Mouse (Mus musculus) spleen, embryonic (tissue): Measurements from ENCODE around the gene 4930568D16Rik.

Experiments
- CTCF ChIA-PET: fragments of 350-600 bp; sonication (Branson Sonifier 250); formaldehyde crosslinking; loops from one replicate; lab custom pipeline; 2022; lab: Charles Lee

Gene 4930568D16Rik

GRCm38 (mm10) chr2:35367629-35368028, at the start of gene 4930568D16Rik:
Gene 4930568D16Rik (minus strand): TSS chr2:35367729.
- CTCF ChIA-PET: no interaction called here

GRCm38 (mm10) chr2:35417231-35417630, 49.7 kb upstream of the 4930568D16Rik start:
- CTCF ChIA-PET: no interaction called here

- CTCF ChIA-PET: no interaction called here
These were observed 48.9 kb upstream of the 4930568D16Rik start for GRCm38 (mm10) chr2:35416473-35416872.

GRCm38 (mm10) chr2:35412810-35413209, 45.3 kb upstream of the 4930568D16Rik start:
- CTCF ChIA-PET: no interaction called here

GRCm38 (mm10) chr2:35412246-35412645, 44.7 kb upstream of the 4930568D16Rik start:
- CTCF ChIA-PET: no interaction called here

- CTCF ChIA-PET: no interaction called here
These were observed 44.2 kb upstream of the 4930568D16Rik start for GRCm38 (mm10) chr2:35411640-35412190.

GRCm38 (mm10) chr2:35409466-35409865, 41.9 kb upstream of the 4930568D16Rik start:
- CTCF ChIA-PET: no interaction called here

GRCm38 (mm10) chr2:35408409-35409110, 41.0 kb upstream of the 4930568D16Rik start:
- CTCF ChIA-PET: no interaction called here

- CTCF ChIA-PET: no interaction called here
These were observed 40.3 kb upstream of the 4930568D16Rik start for GRCm38 (mm10) chr2:35407878-35408277.

GRCm38 (mm10) chr2:35407266-35407665, 39.7 kb upstream of the 4930568D16Rik start:
- CTCF ChIA-PET: no interaction called here

GRCm38 (mm10) chr2:35406611-35407010, 39.1 kb upstream of the 4930568D16Rik start:
- CTCF ChIA-PET: no interaction called here

GRCm38 (mm10) chr2:35402391-35402790, 34.9 kb upstream of the 4930568D16Rik start:
- CTCF ChIA-PET: no interaction called here

GRCm38 (mm10) chr2:35400739-35401138, 33.2 kb upstream of the 4930568D16Rik start:
- CTCF ChIA-PET: interaction anchor here (0.8 kb wide), 1 partner anchor 1932 kb away, joined by 10 read pairs; the partner anchor contains the start of gene Zbtb43

- CTCF ChIA-PET: interaction anchor here (0.6 to 0.7 kb wide), 2 partner anchors 146 to 158 kb away, joined by 3 to 11 read pairs; no protein-coding TSS in a partner anchor
These were observed 30.8 kb upstream of the 4930568D16Rik start for GRCm38 (mm10) chr2:35398184-35398828.

- CTCF ChIA-PET: interaction anchor here (0.5 to 0.7 kb wide), 4 partner anchors 8 to 662 kb away, joined by 3 to 11 read pairs (median 4); no protein-coding TSS in a partner anchor
These were observed 30.2 kb upstream of the 4930568D16Rik start for GRCm38 (mm10) chr2:35397590-35398173.

- CTCF ChIA-PET: interaction anchor here (0.5 to 0.8 kb wide), 4 partner anchors 8 to 662 kb away, joined by 3 to 4 read pairs (median 4); no protein-coding TSS in a partner anchor
These were observed 29.6 kb upstream of the 4930568D16Rik start, which contains the start of gene 4930402F06Rik for GRCm38 (mm10) chr2:35397096-35397495. Gene 4930402F06Rik (minus strand): TSS chr2:35397175.

- CTCF ChIA-PET: no interaction called here
These were observed 17.9 kb upstream of the 4930568D16Rik start for GRCm38 (mm10) chr2:35385441-35385871.

GRCm38 (mm10) chr2:35379306-35379705, 11.8 kb upstream of the 4930568D16Rik start:
- CTCF ChIA-PET: no interaction called here

- CTCF ChIA-PET: no interaction called here
These were observed 10.1 kb upstream of the 4930568D16Rik start for GRCm38 (mm10) chr2:35377600-35377999.

- CTCF ChIA-PET: interaction anchor here (0.7 to 1.1 kb wide), 3 partner anchors 75 to 131 kb away, joined by 3 to 4 read pairs (median 4); no protein-coding TSS in a partner anchor
These were observed 5.5 kb upstream of the 4930568D16Rik start for GRCm38 (mm10) chr2:35373003-35373402.

GRCm38 (mm10) chr2:35370686-35371085, 3.2 kb upstream of the 4930568D16Rik start:
- CTCF ChIA-PET: interaction anchor here (0.7 kb wide), 1 partner anchor 160 kb away, joined by 3 read pairs; no protein-coding TSS in a partner anchor
